Mouse (Mus musculus) neutrophil, adult 65 days (primary cell): ENCODE measurements around the gene Eif5. TPM values are rescaled to one million over a fixed set of nuclear protein-coding genes. Genes with fewer than 3 reads are reported as not detected.

Experiments
- total RNA-seq: library from RNA; stranded (reverse); gene quantifications from 2 replicates; pipeline ENCODE4 v1.2.4, GENCODE M21; 2023

Gene Eif5
- total RNA-seq = 829 and 1,042 TPM in 2 replicates

GRCm38 (mm10) chr12:111537796-111538291 is at the start of gene Eif5:
Gene Eif5, plus strand, starts transcription at chr12:111538016.

DNA sequence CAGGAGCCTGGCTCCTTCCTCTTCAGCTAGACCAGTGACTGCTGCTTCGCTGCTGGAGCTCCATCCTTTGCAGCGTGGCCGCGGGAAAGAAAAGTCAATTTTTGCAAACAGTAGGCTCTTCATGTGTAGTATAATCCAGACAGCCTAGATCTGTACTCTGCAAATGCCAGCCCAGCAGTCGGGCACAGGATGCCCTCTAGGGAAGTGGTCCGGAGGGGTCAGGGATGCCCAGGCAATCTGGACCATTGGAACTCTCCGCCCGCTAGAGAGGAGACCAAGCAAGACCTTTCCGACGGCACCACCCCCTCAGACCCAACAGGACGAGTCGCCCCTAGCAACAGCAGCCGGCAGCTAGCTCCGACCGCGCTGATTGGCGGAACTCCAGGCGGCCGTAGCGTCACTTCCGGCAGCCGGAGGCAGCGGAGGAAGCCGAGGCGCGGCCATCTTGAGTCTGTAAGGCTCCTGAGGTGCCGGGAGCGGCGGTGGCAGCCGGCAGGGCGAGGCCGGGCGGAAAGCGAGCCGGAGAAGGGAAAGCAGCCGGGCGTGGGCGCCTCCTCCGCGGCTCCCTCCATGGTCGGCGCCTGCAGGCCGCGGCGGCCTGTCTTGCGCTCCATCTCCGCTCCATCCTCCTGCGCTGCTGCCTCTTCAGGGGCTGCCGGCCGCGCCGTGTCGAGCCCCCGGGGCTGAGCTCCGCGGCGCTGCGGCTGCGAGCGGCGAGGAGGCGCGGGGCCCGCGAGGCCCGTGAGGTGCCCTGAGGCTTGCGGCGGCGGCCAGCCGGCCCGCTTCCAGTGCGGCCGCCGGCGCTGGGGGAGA is 36.5 kb downstream of the Eif5 start, which contains the start of gene Mark3:
TSS of gene Mark3 (plus strand) at position 450 of the 813 bp plus-strand sequence.

Other genes with a start within 250 kb of the Eif5 start
- gene Cdc42bpb, start 160.3 kb upstream of the Eif5 start, total RNA-seq = 14.0 and 16.5 TPM in 2 replicates
- gene Lbhd2, start 131.2 kb upstream of the Eif5 start, total RNA-seq = not detected in 2 replicates
- gene Exoc3l4, start 121.0 kb upstream of the Eif5 start, total RNA-seq = 0.59 and 0.92 TPM in 2 replicates
- gene Tnfaip2, start 95.5 kb upstream of the Eif5 start, total RNA-seq = 237 and 263 TPM in 2 replicates
- 0.51 TPM in 1 of 2 replicates, not detected in the other for gene Gm266, start 52.2 kb upstream of the Eif5 start, total RNA-seq
- 55.9 and 72.8 TPM in 2 replicates for gene Mark3, start 36.5 kb downstream of the Eif5 start, total RNA-seq
- 2.4 and 2.6 TPM in 2 replicates for gene Ckb, start 134.3 kb downstream of the Eif5 start, total RNA-seq
- gene Trmt61a, start 140.1 kb downstream of the Eif5 start, total RNA-seq = 1.2 and 2.2 TPM in 2 replicates
- gene Bag5, start 175.2 kb downstream of the Eif5 start, total RNA-seq = 9.5 and 11.0 TPM in 2 replicates
- gene Apopt1, start 175.2 kb downstream of the Eif5 start, total RNA-seq = 9.8 and 10.3 TPM in 2 replicates
- 42.7 and 44.9 TPM in 2 replicates for gene Klc1, start 220.8 kb downstream of the Eif5 start, total RNA-seq